Mouse (Mus musculus) layer of hippocampus, postnatal 10 days (tissue): ENCODE measurements around the gene Nop2. TPM values are rescaled to one million over a fixed set of nuclear protein-coding genes. Genes with fewer than 3 reads are reported as not detected.

Source experiments
- DNase-seq, 2 experiments: peaks; one replicate each; pipeline ENCODE4 v3.0.0; 2021; ENCODE audit warnings: low spot score in 2 of 2
- long read RNA-seq: library from polyadenylated mRNA; stranded (forward); transcript quantifications from one replicate; pipeline ENCODE4 v2.0.0, GENCODE M21; 2023
- total RNA-seq, 2 experiments: library from RNA; stranded (reverse); gene quantifications; 2 replicates each; pipeline ENCODE4 v1.2.3; 2021

Nop2 gene
- 10 to 100 TPM; 35.9 to 36.1 TPM for total RNA-seq
- long read RNA-seq, transcript Nop2-201 (16 exons, 2,597 nt): major isoform, 24 of 35 reads
- long read RNA-seq, partial matches to known transcripts: 3 of 35 reads
- long read RNA-seq, other reads (novel, unspliced or antisense): 8 of 35 reads

DNA sequence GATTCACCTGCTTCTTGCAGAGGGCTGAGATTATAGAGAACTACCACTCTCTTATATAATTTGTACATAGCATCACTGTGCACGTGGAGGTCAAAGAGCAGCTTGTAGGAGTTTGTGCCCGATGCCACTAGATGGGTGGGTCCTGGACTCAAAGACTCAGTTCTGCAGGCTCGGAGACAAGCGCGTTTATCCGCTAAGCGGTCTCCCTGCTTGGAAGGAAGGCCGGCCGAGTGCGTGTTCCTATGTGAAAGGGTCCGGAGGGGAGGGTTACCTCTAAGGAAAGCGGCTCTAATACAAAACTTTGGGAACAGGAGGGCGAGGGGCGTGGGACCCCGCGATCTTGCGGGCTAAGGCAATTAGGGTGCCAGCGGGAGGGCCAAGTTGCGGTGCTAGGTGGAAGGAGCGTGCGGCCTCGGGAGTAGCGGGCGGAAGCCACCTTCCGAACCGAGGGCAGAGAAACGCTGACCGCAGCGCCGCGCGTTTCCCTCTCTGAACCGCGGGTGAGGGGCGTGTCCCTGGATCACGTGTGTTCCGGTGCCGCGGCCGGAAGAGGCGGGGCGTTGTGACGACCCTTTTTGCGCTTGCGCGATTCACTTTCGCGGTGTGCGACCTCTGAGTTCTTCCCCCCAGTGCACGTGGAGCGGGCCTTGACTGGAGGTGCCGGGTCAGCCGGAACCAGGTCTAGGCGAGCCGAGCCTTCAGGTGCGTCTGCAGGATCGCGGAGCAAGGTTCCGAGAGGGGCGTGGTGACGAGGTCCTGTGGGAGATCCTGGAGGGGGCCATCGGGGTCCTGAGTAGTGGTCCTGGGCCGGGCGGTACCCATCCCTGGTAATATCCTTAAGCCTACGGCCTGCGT is at the start of gene Nop2:
Nop2 (plus strand) TSS at position 608 of the 855 bp plus-strand sequence.
- DNase-seq: peak; percentile 81 to 87

DNA sequence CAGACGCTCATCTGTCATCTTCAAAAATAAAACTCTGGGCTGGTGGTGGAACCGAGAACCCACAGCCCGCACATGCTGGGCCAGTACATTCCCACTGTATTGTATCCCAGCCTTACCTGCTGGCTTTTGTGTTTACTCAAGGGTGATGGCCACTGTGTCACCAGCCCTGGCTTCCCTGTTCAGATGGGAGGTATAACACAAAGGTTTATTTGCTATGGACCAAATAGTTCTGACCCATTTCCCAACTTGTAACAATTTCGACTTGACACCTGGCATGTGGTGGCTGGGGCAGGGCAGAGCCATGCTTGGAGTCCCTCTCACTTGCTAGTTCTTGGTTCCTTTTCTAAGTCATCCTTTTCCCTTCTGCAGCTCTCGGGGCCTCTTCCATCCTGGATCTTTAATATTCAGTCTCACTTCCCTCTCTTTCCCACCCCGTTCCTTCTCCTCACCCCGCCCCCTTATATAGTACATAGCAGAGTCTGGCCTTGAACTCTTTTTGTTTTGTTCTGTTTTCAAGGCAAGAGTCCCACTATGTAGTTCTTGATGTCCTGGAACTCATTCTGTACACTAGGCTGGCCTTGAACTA is 48.8 kb upstream of the Nop2 start:
- DNase-seq: no peak

DNA sequence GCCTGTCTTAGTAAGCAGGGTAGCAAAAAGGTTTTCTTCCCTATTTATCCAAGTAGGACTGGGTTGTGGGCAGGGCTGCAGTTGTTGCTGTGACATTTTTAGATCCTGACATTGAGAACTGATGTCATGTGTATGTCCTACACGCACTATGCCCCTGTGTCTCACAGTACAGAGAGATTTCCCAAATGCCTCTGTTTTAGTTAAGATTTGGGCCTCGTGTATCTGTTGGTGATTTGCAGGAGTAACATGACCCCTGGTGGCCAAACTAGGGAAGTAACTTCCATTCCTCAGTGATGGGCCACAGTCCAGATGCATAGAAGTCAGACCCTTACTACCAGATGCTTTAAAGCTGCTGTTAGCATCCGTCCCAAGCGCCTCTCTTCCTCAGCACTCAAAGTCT is 47.3 kb upstream of the Nop2 start:
- peak; percentile 70 to 80 for DNase-seq

DNA sequence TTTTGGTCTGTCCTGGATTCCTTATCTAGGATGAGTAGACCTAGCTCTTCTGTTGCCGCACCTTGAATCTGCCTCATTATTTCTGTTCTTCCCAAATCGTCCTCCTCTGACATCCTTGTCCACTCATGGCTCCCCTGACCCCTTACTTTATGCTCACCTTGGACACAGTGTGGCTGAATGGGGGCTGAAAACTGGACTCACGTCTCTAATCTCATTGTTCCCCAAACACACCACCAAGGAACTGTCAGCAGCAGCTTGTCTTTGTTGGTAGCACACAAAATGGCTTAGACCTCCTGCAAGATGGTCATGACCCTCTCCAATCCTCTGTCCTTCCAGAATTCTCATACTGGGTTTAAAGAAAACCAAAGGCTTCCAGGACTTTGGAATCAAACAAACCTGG is 43.8 kb upstream of the Nop2 start:
- no peak for DNase-seq

DNA sequence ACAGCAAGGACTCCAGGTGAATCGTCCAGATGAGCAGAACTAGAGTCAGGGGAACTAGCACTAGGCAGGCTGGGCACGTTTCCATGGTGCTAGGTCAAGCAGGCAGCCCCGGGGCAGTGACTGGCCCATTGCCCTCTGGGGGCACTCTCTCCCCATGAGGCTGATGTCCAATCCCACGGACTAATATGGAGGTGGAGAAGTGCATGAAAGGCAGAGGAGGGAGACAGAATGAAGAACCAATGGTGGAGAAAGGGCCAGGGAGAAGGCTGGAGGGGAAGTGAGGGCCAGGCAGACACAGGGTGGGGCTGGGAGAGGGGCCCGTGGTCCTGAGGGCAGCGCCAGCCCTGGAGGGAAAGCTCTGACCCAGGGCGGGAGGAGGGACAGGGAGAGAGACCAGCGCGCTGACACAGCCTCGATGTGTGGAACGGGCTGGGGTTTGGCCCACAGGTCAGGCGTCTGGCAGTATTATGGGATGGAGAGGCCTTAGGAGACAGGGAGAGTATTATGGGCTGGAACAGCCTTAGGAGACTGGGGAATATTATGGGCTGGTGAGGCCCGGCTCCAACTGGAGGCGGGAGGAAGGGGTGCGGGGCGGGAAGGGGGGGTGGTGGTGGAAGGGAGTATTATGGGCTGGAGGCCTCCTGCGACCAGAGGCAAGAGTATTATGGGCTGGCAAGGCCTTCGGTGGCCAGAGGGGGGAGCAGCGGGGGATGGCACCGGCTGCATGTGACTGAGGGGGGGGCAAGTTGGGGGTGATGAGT is 43.0 kb upstream of the Nop2 start:
- peak; percentile 74 to 84 for DNase-seq

DNA sequence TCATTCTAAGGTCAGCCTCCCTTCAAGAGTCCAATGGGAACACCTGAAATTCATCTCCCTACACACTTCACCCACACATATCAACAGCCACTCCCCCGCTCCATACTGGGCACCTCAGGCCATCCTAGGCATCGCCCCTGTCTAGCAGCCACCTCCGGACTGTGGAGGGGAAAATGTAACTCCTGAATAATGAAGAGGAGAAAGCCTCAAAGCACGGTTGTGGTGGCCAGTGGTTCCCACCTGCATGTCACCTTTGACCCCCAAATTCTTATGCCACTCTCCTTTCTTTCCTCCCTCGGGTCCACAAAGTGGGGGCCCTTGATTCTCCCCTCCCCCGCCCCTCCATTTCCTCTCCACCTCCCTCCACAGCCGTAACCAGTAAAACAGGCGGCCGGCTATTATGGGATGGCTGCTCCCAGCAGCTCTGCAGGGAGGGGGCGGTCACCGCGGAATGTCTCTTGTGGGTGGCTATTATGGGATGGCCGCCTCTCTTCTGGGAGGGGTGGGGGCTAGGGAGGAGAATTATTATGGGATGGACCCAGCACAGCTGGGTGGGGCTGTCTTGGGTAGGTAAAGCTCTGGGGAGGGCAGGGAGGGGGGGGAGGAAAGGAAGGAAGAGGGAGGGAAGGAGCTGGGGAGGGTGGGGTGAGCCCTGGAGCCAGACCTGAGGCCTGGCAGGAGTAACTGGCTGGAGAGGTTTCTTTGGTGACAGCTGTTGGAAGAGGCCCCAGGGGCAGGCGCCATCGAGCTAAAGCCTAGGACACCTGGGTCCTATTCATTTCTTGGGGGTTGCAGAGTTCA is 42.0 kb upstream of the Nop2 start:
- DNase-seq: peak; percentile 80 to 86

DNA sequence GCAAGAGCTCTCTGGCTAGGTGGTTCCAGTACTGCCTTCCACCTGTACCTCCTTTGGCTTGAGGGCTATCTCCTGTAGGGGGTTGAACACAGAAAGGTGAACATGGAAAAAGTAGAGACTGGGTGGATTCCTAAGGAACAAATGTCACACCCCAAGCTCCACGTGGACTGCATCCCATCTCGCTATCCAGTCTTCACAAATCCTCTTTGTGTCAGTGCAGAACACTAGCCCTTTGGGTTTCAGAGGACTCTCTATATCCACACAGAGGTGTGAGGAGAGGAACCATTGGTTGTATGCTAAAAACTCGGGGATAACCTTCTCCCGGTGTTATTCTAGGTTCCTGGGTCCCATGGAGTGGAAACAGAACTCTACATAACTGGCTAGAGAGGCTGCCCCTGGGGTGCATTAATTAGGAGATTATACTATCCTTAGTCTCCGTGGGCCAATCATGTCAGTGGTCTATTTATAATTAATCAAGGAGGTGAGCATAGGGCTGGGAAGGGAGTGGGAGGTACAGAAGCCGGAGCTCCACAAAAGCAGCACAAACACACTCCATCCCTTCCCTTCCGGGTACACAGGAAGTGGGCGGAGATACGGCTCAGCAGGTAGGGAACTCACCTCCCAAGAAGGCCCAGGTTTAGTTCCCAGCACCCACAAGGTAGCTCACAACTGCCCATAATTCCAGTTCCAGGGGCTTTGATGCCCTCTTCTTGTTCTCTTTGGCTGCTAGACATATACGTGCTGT is 41.2 kb upstream of the Nop2 start:
- DNase-seq: no peak

DNA sequence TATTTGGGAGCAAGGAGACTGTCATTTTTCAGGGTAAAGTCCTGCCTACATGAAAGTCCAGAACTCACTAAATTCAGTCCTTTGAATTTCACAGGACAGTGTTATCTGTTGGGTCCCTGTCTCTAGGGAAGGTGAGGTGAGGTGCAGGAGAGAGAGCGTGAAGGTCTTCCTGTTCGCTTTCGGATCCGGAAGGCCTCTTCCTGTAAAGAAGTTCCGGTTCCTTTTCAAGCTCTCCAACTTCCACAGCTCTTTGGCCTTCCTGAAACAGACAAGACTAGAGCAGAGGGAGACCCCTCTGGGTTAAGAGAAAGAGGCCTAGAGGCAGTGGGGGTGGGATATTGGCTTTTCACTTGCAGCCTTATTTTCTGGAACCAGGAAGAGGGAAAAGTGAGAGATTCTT is 39.3 kb upstream of the Nop2 start:
- DNase-seq: no peak

DNA sequence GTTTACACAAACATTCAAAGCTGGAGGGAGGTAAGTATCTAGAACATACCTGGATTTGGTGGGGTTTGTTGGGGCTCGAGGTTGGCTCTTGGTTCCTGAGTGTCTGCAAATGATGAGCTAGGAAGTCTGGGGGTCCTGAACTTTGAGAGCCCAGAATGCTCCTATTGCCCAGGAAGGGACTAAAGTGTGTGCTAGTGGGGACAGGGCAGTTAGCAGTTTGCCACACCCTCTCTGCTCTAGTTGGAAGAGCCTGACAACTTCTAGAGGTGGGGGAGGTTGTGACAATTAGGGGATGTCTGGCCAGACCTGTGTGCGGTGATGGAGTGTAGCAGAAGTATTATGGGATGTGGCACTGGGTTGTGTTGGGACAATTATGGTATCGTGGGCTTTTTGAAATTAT is 36.9 kb upstream of the Nop2 start:
- no peak for DNase-seq

DNA sequence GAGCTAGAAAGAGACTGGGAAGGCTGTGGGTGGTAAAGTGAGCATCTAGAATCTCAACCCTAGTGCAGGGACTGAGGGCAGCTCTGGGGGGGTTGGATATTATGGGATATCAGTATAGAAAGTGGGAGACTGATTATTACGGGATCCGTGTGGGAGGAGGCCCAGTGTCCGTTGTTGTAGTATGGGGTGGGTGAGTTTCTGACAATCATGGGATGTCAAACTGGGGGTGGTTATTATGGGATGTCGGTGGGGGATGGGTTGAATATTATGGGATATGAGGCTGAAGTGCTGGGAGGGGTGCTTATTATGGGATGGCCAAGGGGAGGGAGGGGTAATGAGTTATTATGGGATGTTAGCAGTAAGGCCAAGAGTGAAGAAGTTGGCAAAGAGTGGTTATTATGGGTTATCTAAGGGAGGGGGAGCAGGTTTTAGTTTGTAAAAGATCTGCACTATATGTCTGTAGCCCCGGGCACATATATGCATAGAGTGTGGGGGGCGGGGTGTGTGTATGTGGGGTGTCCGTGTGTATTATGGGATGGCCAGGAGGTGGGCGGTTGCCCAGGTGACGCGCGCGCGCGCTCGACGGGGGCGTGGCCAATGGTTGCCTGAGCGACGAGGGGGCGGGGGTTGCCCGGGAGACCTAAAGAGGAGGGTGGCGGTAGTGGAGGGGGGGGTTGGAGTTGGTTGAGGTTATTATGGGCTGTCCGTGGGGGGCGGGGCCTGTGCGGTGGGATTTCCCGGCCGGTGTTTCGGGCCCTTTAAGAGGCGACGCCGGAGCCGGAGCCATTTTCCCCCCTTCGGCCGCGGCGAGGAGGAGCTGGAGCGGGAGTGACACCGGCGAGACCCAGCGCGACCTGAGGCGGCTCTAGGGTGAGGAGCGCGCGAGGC is 36.1 kb upstream of the Nop2 start, which contains the start of gene Chd4:
Chd4 (plus strand) TSS at position 591 of the 888 bp plus-strand sequence.
- DNase-seq: peak; percentile 96 to 98

DNA sequence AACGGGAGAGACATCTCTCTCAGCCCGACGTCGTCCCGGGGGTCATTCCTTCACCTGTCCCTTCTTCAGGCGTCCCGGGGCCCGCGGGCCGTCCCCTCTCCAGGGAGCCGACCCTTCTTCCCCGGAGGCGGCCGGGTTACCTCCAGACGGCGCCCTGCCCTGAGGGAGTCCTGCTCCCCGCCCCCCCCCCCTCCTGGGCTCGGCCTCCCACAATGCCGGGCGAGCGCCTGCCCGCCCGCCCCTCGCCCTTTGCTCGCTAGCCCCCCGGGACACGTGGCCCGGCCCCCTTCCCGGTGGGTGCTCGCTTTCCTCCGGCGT is 35.5 kb upstream of the Nop2 start:
- DNase-seq: no peak

DNA sequence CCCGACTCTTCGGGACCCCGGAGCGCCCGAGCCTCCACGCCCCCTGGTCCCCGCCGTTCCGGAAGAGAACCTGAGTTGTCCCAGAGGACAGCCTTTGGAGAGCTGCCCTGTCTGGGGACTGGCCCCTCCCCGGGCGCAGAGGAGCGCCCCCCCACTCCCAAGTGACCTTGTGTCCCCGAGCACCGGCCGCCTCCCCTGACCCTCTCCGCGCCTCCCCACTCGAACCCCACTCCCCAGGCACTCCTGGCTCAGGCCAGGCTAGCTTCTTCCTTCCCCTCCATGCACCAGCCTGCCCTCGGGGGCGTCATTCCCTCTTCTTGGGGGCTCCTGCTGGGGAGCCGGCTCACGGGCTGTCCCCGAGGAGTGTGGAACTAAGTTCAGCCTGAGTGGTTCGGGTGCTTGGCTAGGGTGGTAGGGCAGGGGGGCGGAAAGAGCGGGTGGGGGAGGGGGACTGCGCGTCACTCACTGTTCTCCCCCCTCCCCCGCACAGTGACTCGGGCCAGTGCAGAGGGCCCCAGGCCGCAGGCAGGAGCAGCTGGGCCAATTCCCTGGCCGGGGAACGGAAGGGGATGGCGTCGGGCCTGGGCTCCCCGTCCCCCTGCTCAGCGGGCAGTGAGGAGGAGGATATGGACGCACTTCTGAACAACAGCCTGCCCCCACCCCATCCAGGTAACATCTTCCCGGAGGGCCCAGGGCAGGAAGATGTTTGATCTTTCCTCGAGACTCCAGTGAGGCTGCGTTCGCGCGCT is 34.9 kb upstream of the Nop2 start:
- DNase-seq: peak; percentile 64 to 74

DNA sequence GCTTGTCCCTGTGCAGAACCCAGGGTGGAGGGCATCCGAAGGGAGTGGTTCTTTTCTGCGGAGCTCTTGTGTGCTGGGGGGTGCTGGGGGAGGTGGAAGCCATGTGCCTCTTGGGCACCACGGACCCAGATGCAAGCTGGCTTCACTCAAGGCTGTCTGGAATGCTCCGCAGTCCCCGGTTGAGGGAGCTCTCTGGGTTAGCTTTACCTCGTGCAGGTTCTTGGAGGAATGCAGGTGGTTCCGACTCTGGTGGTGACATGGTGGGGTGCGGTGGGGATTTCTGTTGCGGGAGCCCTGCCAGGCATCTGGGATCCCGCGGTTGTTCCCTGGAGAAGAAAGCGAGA is 34.4 kb upstream of the Nop2 start:
- no peak for DNase-seq

DNA sequence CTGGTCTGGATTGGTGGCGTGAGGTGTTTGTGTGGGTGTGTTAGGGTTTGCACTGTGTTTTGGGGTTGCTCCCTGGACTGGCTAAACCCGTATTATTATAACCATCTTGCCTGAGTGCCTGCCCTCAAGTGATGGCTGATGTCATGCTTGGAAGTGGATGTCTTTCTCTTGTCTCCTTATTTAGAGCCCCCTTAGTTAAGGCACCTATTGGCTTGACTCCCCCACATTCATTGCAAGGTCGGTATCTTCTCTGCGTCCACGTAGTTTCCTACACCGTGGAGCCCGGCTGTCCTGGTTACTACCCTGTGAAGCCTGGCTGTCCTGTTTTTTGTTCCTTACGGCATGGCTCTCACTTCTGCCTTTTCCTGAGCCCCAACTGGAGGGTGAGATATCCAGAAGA is 33.8 kb upstream of the Nop2 start:
- DNase-seq: no peak

DNA sequence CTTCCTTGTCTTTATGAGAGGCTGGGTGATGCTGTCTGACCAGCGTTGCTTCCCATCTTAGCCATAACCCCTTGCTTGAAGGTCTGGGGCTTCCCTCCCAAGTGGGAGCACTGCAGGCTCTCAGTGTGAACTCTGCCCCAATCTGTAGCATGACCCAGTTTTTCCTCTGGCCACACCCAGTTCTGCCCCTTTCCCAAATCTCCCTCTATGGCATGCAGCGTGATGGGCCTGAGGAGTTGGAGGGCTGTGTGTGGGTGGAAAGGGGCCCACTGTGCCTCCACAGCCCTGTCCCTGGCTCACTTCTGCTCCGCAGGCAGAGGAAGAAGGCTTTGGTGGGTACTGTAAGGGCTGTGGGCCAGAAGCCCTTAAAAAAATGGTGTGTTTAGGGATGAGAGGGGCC is 33.2 kb upstream of the Nop2 start:
- DNase-seq: peak in 1 of 2 experiments; percentile 19

DNA sequence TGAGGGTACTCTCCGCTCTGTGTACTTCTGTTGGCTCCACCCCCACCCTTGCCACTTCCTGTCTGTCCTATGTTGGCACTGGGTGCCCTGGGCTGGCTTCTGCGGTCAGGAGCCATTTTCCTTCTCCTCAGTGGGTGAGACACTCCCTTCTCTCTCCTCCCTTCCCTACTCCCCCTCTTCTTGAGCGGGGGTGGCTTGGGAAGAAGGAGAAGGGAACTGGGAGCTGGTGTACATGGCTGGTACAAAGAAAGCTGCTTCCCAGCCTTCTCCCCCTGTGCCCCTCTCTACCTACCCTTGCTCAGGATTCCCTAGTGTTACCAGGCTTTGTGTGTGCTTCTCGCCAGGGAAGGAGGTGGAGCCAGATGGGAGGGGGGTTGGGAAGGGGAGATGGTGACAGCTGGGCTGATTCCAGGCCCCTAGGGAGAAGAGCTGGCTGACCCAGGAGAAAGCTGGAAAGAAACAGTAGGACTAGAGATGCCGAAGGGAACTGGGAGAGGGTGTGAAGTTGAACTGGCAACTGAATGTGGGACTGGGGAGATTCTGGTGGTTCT is 32.2 kb upstream of the Nop2 start:
- DNase-seq: peak in 1 of 2 experiments; percentile 63

DNA sequence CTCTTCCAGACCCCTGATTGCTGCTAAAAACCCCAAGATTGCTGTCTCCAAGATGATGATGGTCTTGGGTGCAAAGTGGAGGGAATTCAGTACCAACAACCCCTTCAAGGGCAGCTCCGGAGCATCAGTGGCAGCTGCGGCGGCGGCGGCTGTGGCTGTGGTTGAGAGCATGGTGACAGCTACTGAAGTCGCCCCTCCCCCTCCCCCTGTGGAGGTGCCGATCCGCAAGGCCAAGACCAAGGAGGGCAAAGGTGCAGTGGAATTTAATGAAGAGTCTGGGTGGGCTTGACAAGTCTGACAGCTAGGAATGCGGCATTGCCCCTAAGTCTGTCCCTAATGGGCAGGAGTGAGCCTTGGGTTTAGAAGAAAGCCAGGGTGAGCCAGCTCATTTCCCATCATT is 30.3 kb upstream of the Nop2 start:
- DNase-seq: no peak

DNA sequence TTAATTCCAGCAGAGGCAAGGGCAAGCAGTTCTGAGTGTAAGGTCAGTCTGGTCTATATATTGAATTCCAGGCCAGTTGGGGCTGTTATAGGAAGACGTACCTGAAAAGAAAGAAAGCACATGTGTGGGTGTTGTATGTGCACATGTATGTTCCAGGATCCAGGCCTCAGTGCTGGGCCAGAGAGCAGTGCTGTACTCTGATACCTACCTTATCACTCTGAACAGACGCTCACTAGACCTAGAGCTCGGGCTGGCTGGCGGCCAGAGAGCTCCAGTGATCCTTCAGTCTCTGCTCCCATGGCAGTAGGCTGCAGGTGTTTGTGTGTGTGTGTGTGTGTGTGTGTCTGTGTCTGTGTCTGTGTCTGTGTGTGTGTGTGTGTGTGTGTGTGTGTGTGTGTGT is 27.5 kb upstream of the Nop2 start:
- DNase-seq: no peak
